Mouse (Mus musculus) large intestine, adult 2 months (tissue): Measurements from ENCODE around the gene Nedd4. TPM values are rescaled to one million over a fixed set of nuclear protein-coding genes. Genes with fewer than 3 reads are reported as not detected.

Experiments
- DNase-seq: peaks from one replicate; pipeline ENCODE4 v3.0.0-alpha.2; 2012; ENCODE audit warnings: low read depth, low spot score
- WGBS: fragments of 180-500 bp; shearing (Covaris S2); methylation state at CpG from one replicate; pipeline ENCODE4 v1.1.7; 2018; 5-methylcytosine and 5-hydroxymethylcytosine counted together
- polyA plus RNA-seq: library from polyadenylated mRNA; depleted of rRNA; stranded (reverse); fragments of >200 nt; gene quantifications from 2 replicates; pipeline ENCODE4 v1.2.3, GENCODE M21; 2012

Gene Nedd4
- polyA plus RNA-seq, 1 experiment, result 48.0 TPM

DNA sequence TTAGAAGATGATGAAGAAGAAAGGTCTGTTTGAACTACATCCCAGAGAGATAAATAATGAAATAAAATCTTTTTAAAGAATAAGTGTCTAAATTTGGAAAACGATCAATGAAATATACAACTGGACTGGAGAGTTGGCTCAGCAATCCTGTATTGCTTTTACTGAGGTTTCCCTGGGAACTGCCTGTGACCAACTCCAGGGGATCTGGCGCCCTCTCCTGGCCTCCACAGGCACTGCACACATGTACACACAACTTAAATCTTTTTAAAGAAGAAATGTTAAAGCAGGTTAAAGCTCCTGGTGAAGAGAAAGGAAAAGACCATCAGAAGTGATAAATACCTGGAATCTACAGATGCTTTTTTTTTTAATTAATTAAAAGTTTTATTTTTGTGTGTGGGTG is 10.2 kb downstream of the Nedd4 start:
- no peak for DNase-seq
- 2% methylated on average over 2 of the region's 2 CpGs for WGBS

DNA sequence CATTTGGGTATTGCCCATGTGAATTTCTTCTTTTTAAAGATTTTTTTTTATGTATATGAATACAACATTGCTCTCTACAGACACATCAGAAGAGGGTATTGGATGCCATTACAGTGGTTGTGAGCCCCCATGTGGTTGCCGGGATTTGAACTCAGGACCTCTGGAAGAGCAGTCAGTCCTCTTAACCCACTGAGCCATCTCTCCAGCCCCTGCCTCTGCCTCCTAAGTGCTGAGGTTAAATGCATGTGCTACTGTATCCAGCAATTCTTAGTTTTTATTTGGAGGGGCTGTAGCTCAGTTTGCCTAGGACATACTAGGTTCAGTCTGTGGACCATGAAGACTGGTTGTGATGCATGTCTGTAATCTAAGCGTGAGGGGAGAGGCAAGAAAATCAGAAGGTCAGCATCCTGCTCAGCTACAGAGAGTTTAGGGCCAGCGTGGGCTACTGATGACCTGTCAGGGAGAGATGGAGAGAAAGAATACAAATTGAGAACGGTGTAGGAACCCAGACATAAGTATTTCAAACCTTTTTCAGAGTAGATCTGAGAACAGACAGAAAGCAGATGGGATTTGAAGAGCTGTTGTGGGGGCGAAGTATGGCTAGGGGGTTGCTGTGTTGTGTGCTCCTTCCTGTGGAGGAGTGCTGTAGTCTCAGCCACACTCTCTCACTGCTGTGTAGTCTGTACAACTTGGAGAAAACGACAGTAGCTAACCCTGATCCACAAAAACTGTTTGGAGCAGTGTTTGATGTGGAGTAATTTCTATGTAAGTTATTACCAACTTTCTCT is 13.0 kb downstream of the Nedd4 start:
- DNase-seq, result no peak
- 84% methylated on average over 6 of the region's 6 CpGs for WGBS

DNA sequence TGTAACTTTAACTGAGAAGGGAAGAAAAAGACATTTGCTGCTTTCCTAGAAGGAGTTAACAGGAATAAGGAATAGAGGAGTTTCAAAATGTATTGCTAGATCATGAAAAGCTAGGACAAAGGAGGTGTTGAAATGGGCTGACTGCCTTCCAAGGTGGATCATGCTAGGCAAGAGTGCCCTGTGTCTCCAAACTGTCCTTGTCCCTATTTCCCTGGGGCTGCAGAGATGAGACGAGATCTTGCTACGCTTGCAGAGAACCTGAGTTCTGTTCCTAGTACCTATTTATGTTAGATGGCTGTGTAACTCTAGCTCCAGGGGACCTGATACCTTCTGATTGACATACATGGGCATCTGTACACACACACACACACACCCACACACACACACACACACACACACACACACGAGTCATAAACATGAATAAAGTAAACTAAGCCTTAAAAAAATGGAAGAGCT is 13.6 kb downstream of the Nedd4 start:
- WGBS, result 78% methylated on average over 3 of the region's 3 CpGs
- no peak for DNase-seq

DNA sequence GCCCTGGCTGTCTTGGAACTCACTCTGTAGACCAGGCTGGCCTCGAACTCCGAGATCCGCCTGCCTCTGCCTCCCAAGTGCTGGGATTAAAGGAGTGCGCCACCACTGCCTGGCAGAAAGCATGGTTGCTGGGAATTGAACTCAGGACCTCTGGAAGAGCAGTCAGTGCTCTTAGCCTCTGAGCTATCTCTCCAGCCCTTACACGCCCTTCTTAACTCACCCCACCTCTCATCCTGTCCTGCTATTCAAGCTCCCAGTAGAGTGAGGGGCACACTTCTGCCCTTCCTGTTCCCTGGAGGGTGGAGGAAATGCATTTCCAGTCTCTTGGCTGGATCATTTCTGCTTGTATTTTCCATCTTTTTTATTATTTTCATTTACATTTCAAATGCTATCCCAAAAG is 15.5 kb downstream of the Nedd4 start:
- DNase-seq, result no peak
- WGBS, result 93% methylated on average over 5 of the region's 5 CpGs

DNA sequence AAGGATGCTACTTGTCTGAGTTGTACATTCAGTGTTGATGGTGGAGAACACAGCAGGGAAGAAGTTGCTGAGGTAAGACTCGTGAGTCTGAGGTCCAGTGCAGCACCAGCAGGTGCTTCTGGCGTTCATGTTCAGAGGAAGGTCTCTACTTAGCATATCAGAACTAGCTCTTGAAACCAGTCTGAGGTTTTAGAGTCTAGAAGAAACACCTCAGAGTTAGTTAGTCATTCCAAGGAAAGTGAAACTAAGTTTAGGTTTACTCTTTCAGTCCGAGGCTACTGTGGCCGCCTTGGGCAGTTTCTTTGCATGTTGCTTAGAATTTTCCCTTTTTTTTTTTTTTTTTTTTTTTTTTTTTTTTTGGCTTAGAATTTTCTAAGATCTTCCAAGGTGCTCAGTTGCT is 16.6 kb downstream of the Nedd4 start:
- 54% methylated on average over 4 of the region's 4 CpGs for WGBS

DNA sequence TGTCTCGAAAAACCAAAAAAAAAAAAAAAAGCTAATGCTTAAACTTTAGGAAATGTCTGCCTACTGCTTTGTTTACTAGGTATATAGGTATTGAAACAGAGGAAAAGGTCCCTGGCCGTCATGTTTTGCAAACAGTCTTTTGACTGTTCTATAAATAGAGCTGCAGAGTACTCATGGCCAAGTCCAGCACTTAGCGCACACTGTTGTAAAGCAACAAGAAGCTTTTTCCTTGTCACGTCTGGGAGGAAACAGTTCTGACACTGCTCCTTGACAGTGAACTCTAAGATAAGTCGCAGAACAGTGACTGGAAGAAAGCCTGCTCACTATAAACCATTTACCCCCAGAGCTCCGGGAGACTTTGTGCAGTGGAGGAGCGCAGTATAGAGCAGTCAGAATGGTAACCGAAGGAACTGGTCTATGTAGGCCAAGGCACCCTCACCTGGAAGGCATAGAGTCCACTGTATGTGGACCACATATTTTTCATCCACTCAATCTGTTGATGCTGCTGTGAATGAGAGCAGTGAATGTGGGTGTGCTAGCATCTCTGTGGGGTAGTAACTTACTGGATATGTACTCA is 19.6 kb downstream of the Nedd4 start:
- DNase-seq, result no peak

More for the DNA sequence above, 16.6 kb downstream of the Nedd4 start:
- no peak for DNase-seq

DNA sequence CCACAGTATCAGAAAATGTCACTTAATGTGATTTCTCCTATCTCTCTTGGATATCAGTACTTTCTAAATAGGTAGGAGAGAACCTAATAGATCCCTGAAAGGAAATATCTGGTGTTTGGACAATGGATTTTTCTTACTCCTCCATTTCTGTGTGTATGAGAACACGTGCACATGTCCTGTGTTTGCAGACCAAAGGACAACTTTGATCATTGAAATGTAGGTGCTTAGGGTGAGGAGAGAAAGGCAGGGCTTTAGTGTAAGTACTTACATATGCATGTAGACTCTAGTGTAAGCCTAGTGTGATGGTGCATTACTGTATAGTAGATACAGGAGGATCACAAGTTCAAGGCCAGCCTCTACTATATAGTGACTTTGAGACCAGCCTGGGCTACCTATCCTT is 21.1 kb downstream of the Nedd4 start:
- WGBS, result 68% methylated on average over 1 of the region's 1 CpGs
- DNase-seq, result no peak

More for the DNA sequence above, 19.6 kb downstream of the Nedd4 start:
- WGBS, result 68% methylated on average over 8 of the region's 8 CpGs

DNA sequence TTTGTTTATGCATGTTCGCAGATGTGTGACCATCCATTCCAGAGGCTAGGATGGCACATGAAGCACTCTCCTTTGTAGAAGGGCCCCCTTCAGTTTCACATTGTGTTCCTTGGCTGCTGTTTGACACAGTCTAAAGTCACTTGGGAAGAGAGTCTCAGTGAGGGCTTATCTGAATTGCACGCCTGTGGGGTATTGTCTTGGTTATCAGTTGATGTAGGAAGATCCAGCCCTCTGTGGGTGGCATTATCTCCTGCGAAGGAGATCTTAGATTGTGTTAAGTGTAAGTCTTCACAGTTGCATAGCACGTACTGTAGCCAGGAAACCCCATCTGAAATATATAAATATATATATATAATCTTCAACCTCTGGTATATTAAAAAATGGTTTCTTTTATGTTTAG is 23.1 kb downstream of the Nedd4 start:
- WGBS, result 88% methylated on average over 4 of the region's 4 CpGs
- DNase-seq, result no peak

DNA sequence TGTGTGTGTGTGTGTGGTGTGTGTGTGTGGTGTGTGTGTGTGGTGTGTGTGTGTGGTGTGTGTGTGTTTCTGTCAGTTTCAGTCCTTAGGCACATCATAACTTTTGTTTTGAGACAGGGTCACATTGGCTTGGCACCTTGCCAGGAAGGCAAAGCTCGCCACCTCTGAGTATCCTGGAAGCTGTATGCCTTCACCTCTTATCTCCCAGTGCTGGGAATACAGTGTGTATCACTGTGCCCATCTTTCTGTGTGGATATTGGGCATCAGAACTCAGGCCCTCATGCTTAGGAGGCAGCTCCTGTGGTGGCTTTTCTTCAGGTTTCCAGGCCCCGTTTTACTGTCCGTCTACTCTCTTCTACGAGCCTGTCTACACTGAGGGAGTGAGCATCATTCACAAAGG is 24.4 kb downstream of the Nedd4 start:
- WGBS, result 65% methylated on average over 4 of the region's 4 CpGs
- no peak for DNase-seq

DNA sequence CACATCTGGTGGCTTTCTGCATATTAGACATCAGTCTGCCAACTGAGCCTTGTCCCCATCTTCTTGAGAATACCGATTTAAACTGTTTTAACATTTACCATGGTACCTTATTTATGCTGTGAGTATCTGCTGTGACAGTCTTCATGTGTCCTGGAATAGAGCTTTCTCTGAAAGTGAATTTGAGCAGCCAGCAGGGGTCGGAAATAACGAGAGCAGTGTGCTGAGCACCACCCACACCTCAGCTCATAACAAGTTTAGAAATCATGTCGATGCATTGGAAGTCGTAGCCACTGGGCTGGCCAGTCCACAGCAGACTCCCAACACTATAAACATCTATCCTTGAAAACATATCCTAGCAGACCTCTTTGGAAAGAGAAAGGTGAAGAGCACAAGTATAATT is 27.4 kb downstream of the Nedd4 start:
- WGBS, result 53% methylated on average over 5 of the region's 5 CpGs
- DNase-seq, result no peak

DNA sequence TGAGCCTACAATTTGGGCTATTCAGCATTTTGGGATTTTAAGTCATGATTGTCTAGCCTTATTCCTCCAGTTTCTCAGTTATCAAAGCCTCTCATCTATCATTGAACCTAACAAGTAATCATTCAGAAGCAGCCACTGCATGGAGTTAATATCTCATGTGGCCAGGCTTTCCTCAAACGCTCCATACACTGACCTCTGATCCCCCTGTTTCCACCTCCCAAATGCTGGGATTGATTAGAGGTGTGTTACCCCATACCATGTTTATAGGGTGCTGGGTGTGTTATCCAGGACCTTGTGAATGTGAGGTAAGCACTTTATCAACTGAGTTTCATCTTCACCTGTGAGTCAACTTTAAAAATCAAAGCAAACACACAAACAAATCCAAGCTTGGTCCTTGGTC is 28.7 kb downstream of the Nedd4 start:
- 50% methylated on average over 1 of the region's 1 CpGs for WGBS

DNA sequence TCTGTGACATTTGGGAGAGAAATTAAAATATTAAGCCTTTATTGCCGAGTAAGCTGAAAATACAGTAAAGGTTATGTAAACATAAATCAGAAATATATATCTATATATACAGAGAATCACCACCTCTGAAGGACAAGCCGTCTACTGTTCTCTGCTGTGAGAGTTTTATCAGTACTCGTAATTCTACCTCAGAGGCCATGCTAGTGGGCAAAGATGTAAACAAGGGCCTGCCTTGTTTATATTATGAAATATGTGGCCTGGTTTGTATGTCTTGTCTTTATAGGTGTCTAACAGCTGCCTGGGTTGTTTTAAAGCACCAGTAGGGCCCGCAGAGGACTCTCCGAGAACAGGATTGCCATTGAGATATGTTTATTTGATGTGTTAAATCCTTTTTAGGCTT is 29.8 kb downstream of the Nedd4 start:
- DNase-seq, result no peak
- 50% methylated on average over 5 of the region's 5 CpGs for WGBS

More for the DNA sequence above, 28.7 kb downstream of the Nedd4 start:
- DNase-seq, result no peak

DNA sequence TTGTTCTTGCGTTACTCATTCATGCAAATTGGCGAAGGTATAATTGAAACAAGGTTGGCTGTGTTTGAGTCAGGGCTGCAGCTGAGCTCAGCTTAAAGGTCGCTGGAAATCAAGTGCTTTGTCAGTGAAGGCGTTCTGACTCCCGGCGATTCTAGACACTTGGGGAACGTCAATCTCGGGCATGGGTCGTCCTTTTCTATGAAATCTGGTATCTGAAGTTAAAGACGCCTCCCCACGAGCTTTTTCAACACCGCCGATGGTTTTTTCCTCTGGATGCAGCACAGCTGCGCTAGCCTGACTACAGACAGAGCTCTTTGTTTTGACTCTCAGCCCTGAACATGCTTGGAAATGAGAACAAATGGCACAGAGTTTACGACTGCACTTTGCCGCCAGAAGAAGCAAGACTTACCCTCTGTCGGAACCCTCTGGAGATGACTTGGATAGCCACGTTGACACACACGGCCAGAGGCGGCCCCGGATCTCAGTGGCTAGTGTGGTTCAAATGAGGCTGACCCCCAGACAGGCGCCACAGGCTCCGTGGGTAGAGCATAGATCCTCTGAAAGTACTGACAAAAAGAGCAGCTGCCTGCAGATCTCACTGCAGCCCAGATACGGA is 31.0 kb downstream of the Nedd4 start:
- no peak for DNase-seq
- WGBS, result 62% methylated on average over 24 of the region's 24 CpGs

DNA sequence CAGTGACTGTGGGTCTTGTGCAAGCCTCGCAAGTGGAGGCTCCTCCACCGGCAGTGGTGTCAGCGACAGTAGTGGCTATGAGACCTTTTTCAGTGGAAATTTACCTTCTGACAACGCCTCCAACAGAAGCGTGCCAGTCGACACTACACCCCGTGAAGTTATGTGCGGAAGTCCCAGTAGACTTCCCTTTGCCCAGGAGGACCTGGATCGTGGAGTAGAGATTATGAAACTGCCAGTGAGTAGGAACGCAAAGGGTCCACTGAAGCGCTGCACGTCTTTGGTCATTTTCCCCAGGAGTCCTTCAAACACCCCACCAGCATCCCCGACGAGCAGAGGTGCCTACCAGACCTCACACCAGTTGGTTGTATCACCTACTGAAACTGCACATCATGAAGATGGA is 31.7 kb downstream of the Nedd4 start:
- no peak for DNase-seq
- 82% methylated on average over 14 of the region's 14 CpGs for whole genome bisulfite sequencing

DNA sequence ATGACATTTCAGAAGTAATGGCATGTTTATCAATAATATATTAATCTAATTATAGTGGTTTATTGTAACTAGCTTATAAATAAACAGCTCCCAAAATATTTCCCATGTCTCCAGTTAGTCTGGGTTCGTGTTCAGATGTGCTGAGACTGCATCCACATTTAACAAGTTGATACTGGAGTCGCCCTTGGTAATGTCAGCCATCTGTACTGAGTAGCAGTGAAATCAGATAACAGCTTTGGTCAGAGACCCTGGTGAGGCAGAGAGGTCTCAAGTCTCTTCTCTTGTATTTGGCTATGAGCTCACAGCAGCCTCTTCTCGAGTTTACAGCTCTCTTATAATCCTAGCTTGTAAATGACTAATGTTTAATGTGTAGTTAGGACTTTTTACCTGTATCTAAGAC is 34.4 kb downstream of the Nedd4 start:
- 31% methylated on average over 3 of the region's 3 CpGs for WGBS
- no peak for DNase-seq

DNA sequence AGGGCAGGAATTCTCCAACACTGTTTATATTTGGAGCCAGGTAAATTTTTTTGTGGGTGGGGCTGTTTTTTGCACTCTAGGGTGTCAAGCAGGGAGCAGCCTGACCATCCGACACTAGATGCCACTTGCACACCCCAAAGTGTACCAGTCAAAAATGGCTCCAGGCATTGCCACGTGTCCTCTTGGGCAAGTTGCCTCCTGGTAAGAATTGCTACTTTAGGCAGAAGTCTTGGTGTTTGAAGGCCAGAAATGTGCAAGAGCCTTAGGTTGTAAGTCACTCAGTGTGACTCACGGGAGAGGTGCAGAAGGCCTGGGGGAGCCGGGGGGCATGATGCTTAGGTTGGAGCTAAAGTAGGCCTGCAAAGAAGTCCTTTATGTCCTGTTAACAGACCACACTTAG is 35.6 kb downstream of the Nedd4 start:
- no peak for DNase-seq
- 81% methylated on average over 4 of the region's 4 CpGs for WGBS

DNA sequence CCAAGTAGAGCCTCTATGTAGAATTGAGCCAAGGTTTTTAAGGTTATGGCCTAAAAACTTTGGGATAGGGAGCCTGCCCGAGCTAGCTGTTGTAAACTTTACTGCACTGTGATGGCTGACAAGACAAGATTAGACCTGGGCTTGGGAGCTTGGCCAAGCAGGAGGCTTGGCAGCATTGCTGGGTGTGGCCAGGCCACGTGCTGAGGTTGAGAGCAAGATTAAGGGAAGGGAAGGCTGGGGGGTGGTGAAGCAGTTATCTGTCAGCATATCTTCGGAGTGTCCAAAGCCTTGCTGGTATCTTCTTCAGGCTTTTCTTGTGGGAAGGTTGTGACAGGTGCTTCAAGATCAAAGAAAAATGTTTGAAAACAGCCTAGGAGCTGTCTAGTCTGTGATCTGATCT is 37.6 kb downstream of the Nedd4 start:
- DNase-seq, result peak; percentile 46
- WGBS, result 8% methylated on average over 3 of the region's 3 CpGs

DNA sequence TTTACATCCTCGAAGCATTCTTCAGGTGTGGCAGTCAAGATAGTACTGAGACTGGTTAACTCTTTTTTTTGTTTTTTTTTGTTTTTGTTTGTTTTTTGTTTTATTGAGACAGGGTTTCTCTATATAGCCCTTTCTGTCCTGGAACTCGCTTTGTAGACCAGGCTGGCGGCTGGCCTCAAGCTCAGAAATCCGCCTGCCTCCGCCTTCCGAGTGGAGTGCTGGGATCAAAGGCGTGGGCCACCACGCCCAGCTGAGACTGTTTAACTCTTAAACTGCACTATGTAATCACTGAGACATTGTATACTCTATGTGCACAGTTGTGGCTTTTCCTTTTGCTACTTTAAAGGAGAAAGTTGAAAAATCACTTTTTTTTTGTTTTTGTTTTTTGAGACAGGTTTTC is 39.3 kb downstream of the Nedd4 start:
- 17% methylated on average over 8 of the region's 8 CpGs for WGBS
- no peak for DNase-seq

DNA sequence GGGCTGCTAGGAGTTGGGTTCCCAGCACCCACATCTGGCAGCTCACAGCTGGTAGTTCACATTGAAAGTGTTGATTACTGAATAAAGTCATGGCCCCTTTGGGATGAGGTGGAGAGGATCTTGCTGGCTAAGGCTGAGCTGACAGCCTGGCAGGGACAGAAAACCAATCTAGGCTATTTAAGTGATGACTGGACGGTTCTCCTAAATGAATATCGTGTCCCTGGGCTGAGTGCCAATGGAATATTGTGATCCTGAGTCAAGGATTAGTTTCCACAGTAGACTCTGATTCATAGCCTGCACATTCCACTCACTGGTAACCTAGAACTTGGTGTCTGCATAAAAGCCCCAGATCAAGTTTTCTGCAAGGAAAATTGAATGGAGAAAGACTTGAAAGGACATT is 39.9 kb downstream of the Nedd4 start:
- DNase-seq, result no peak
- 7% methylated on average over 2 of the region's 2 CpGs for WGBS

DNA sequence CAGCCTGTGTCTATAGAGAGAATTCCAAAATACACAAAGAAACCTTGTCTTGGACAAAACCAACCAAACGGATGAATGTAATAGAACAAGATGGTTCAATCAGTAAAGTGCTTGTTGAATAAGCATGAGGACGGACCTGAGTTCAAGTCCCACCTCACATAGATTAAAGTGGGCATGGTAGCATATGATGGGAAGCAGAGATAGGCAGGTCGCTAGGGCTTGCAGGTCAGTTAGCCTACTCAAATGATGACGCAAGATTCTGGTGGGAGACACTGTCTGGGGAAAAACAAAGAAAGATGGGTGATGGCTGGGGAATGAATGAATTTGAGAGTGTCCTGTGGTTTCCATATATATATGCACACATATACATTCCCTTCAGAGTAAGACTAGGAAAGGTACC is 41.0 kb downstream of the Nedd4 start:
- no peak for DNase-seq
- 98% methylated on average over 4 of the region's 4 CpGs for WGBS

DNA sequence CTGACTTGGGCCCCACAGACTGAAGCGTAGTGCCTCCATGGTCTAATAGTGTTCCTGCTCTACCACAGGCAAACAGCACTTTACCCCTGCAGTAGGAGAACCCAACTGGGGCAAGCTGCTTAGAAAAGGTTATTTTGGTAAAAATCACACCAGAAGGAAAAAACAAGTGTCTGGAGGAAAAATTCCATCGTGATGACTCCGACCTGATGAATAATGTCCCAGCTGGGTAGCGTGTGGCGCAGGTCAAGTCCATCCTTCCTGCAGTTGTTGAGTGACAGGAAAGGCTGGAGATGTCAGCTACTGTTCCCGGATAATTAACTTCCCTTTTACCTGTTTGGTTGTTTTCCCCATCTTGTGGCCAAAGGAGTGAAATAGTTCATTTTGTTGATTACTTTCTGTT is 41.6 kb downstream of the Nedd4 start:
- WGBS, result 72% methylated on average over 6 of the region's 6 CpGs
- DNase-seq, result no peak
